In genomic region chr8:115444519-115444918, GRCm38 (mm10) we compare ENCODE assay signal across 25 mouse cellular contexts.
A peak's percentile ranks its signal among the peaks of the same experiment; 100 is the strongest.
DNase-seq lines count a peak whose midpoint lies in the region; ATAC-seq and TF ChIP-seq lines count a peak whose summit lies in the region.
"Had no signal": no experiment of that assay in that cellular context is flagged by ENCODE, and none has a peak within 500 bp of the region (broad histone marks: within the 10 kb centered on the region; RNA-seq: fewer than 3 reads in every experiment).

No protein-coding gene starts in this region.

- 51% methylated on average over 5 of the region's 5 CpGs for WGBS in bone marrow, adult 2 months

- H3K27ac ChIP-seq in bone marrow, adult 2 months (ENCODE audit: control insufficient read depth, insufficient read depth, low read depth, low read length, poor library complexity): peak overlapping the region; percentile 8; the same call in 1 of the 2 replicates
- H3K27ac ChIP-seq: gastrocnemius, adult 2 months; heart, adult 2 months; heart, embryonic 10.5 days; heart, embryonic 13.5 days; hindbrain, embryonic 10.5 days; hindbrain, embryonic 13.5 days; intestine, embryonic 15.5 days had no signal

- peaks cover 2% of the 10 kb centered on the region; the same call in 1 of the 2 replicates for H3K4me1 ChIP-seq in bone marrow, adult 2 months (ENCODE audit: control insufficient read depth, insufficient read depth, low read length)
- H3K4me1 ChIP-seq: heart, embryonic 10.5 days; heart, embryonic 13.5 days; hindbrain, embryonic 10.5 days; hindbrain, embryonic 13.5 days; intestine, embryonic 15.5 days had no signal

- TF ChIP-seq POLR2A in bone marrow, adult 2 months (IDR thresholded peaks at IDR 0.05; ENCODE audit: borderline replicate concordance, control insufficient read depth, low read depth, low read length): no peak

- peak; percentile 92 for ATAC-seq in granulocyte monocyte progenitor cell, adult 5-6 weeks (replicated peaks; ENCODE audit: poor library complexity, severe bottlenecking)
- peak; percentile 98 for ATAC-seq in megakaryocyte progenitor cell, adult 5-6 weeks (replicated peaks; ENCODE audit: poor library complexity)
- ATAC-seq in erythroblast, adult 5-6 weeks (replicated peaks; ENCODE audit: low FRiP score, poor library complexity, severe bottlenecking): no peak
- ATAC-seq: forebrain, embryonic 14.5 days; forebrain, postnatal 0 days; hindbrain, embryonic 16.5 days; intestine, embryonic 15.5 days had no signal

- no peak for DNase-seq in cerebellum, adult 11 months
- DNase-seq in lung, postnatal 25 days (ENCODE audit: low spot score): no peak
- DNase-seq: adrenal gland, adult 2 months; adrenal gland, postnatal 25 days; cerebellum, adult 2 months; cerebellum, adult 9-11 months; cerebellum, postnatal 25 days; embryo, embryonic 11 days; forebrain, postnatal 0 days; gastrocnemius, adult 2 months; gastrocnemius, postnatal 14 days; heart, adult 2 months; heart, postnatal 14 days; kidney, adult 11 months had no signal

- no peak overlapping the region for H3K4me3 ChIP-seq in bone marrow, adult 2 months (replicated peaks; ENCODE audit: control insufficient read depth, low read depth, low read length)
- H3K4me3 ChIP-seq: gastrocnemius, adult 2 months; heart, adult 2 months; heart, embryonic 10.5 days; heart, embryonic 13.5 days; hindbrain, embryonic 10.5 days; hindbrain, embryonic 13.5 days; intestine, embryonic 15.5 days had no signal

- no peak for TF ChIP-seq CTCF in bone marrow, adult 2 months (IDR thresholded peaks at IDR 0.05; ENCODE audit: control insufficient read depth, insufficient read depth, low read length)
